Mouse (Mus musculus): ENCODE results near the gene Txndc11.
"Not testable (repeated sequence)": the region's sequence is repeated elsewhere in the genome, so short reads cannot be mapped to it uniquely, and the experiment has no call there.

Gene Txndc11
- long read RNA-seq, experiment 1, full-length matches to known transcripts: 23 of 45 reads
- long read RNA-seq, experiment 1, partial matches to known transcripts: 3 of 45 reads
- long read RNA-seq, experiment 1, other reads (novel, unspliced or antisense): 19 of 45 reads
- long read RNA-seq, experiment 2, transcript Txndc11-201 (12 exons, 3,095 nt): major isoform, 19 of 42 reads
- long read RNA-seq, experiment 2, partial matches to known transcripts: 6 of 42 reads
- long read RNA-seq, experiment 2, other reads (novel, unspliced or antisense): 15 of 42 reads

GRCm38 (mm10) chr16:11134348-11135344 is at the start of gene Txndc11:
Gene Txndc11 (minus strand): TSS chr16:11134650.
- intact Hi-C loops (cut with DNase I): loop anchor here (5.0 kb wide), 1 partner anchor 43 kb away; the partner anchor contains the start of gene Zc3h7a

- intact Hi-C loops (cut with DNase I): loop anchor here (5.0 to 10.0 kb wide), 3 partner anchors 45 to 237 kb away; partner anchors contain the start of gene Txndc11
These were observed 43.0 kb upstream of the Txndc11 start for GRCm38 (mm10) chr16:11177404-11177803.

DNA sequence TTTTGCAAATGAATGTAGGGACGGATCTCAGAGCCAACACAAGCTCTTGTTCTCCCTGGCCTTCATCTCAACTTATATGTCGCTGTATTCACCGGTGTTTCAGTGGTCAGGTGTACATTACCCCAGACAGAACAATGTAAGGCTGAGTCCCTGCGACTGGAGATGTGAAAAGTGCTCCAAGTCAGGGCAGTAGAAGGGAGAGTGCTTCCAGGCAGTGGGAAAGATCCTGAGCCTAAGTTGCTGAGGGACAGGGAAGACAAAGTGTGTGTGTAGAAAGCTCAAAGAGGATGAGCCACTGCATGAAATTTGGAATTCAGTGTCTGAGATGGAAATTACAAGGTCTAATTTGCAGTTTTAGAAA is 42.4 kb upstream of the Txndc11 start:
- intact Hi-C loops (cut with DNase I): loop anchor here (5.0 to 10.0 kb wide), 3 partner anchors 45 to 238 kb away; partner anchors contain the start of gene Txndc11

GRCm38 (mm10) chr16:11176208-11176883 is 41.9 kb upstream of the Txndc11 start, which contains the start of gene Zc3h7a:
Gene Zc3h7a (minus strand): TSS chr16:11176393.
- intact Hi-C loops (cut with DNase I): loop anchor here (5.0 to 10.0 kb wide), 3 partner anchors 44 to 238 kb away; partner anchors contain the start of gene Txndc11

DNA sequence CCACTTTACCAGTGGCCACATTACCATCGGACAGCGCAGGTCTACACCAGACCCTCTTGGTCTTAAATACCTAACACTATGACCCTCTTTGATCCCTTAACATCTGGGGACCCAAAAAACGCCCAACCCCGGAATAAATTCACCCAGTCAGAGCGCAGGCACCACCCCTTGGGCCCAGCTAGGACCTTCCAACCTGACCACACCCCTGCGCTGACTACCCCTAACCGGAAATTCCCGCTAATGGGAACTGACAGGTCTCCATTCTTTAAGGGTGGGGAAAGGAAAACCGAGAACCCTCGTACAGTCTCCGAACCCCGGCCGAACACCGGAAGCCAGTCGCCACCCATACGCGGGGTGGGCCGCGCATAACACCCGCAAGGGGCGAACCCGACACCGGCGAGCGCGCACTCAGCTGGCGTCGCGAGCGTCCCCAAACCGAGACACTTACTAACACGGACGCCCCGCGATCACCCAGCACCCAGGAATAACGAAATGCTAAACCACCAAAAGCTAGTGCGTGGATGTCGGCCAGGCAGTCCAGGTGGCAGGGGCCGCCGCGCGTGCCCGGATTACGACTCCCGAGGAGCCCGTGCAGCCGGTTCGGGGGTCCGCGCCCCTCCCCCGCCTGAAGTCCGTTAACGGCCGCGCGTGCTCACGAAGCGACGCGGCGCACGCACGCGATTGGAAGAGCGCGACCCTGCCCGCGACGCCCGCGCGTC is 41.2 kb upstream of the Txndc11 start:
- intact Hi-C loops (cut with DNase I): loop anchor here (5.0 to 10.0 kb wide), 3 partner anchors 43 to 239 kb away; partner anchors contain the start of gene Txndc11

DNA sequence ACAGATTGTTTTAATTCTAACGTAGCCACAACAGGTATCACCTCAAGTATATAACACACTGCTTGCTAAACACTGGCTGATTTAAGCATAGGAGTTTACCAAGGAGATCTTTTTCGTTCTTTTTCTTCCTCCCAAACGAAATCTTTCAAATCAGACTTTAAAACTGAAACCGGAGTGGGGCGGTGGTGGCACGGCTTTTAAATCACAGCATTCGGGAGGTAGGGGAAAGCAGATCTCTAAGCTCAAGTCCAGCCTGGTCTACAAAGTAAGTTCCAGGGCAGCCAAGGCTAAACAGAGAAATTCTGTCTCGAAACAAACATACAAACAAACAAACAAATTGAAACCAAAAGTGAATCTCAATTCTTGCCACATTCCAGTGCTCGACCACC is 40.6 kb upstream of the Txndc11 start:
- intact Hi-C loops (cut with DNase I): loop anchor here (5.0 to 10.0 kb wide), 3 partner anchors 43 to 240 kb away; partner anchors contain the start of gene Txndc11

DNA sequence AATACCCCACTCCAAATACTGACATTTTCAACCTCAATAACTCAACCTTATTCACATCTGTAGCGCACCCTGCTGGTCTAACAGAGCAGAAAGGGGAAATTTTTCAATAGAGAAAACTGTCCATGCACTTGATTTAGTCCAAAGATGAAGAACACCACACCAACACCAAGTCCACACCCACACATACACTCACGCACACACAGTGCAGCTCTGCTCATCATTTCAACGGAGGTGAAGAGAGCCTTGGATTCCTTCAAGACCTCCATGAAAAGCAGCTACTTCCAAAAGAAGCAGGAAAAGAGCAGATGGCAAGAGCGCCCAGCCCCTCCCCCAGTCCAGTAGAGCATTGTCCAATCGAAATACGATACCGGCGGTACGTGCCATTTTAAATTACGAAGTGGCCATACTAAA is 40.2 kb upstream of the Txndc11 start:
- intact Hi-C loops (cut with DNase I): loop anchor here (5.0 to 10.0 kb wide), 3 partner anchors 42 to 240 kb away; partner anchors contain the start of gene Txndc11

DNA sequence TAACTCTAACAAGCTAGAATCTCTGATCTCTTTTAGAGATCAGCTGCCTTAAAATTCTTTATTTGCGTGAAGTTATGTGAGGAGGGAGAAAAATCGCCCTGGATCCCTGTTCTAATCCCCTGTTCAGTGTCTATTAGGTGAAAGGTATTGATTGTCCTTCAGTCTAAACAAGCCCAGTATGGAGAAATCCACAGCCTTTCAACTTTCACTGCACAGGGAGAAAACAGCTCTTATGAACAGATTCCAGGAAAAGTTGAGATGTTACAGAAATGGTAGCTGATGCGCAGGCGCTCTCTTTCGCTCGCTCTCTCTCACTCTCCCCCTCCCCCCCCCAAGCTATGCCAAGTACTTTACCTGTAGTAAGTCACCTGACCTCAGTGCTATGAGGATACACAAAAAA is 37.2 kb upstream of the Txndc11 start:
- intact Hi-C loops (cut with DNase I): loop anchor here (10.0 kb wide), 1 partner anchor 243 kb away; no protein-coding TSS in a partner anchor

DNA sequence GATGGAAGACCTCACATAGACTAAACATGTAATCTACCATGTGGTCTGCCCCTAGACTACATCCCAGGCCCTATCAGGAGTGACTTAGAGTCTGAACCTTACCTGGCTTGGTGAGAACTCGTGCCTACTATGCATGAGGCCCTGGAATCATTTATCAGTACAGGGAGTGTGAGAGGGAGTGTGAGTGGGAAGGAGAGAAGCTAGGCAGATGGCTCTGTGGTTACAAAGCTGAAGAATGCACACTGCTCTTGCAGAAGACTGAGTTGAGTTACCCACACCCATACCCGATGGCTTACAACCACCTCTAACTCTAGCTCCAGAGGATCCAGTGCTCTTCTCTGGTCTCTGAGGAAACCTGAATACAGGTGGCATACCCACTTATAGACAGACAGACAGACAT is 32.0 kb upstream of the Txndc11 start:
- intact Hi-C loops (cut with DNase I): no loop called here

GRCm38 (mm10) chr16:11164695-11165255 is 30.3 kb upstream of the Txndc11 start:
- intact Hi-C loops (cut with DNase I): no loop called here

DNA sequence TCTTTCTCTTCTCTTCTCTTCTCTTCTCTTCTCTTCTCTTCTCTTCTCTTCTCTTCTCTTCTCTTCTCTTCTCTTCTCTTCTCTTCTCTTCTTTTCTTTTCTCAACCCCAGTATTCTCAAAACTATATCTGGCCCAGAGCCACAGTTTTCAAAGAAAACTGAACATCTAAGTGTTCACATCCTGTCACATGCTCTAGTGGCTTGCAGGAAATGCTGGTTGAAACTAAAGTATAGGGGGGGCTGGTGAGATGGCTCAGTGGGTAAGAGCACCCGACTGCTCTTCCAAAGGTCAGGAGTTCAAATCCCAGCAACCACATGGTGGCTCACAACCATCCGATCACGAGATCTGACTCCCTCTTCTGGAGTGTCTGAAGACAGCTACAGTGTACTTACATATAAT is 23.3 kb upstream of the Txndc11 start:
- intact Hi-C loops (cut with DNase I): not testable (repeated sequence)

DNA sequence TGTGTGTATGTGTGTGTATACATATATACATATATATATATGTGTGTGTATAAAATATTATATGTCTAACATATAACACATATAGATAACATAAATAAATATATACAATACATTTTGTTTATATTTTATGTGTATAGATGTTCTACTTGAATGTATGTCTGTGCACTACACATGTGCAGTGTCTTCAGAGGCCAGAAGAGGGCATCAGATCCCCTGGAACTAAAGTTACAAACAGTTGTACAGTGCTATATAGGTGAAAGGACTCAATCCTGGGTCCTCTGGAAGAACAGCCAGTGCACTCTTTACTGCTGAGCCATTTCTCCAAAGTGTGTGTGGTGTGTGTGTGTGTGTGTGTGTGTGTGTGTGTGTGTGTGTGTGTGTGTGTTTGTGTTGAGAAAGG is 20.1 kb upstream of the Txndc11 start:
- intact Hi-C loops (cut with DNase I): no loop called here

GRCm38 (mm10) chr16:11143706-11144483 is 9.4 kb upstream of the Txndc11 start:
- intact Hi-C loops (cut with DNase I): not testable (repeated sequence)

- intact Hi-C loops (cut with DNase I): loop anchor here (5.0 kb wide), 1 partner anchor 44 kb away; the partner anchor contains the start of gene Zc3h7a
These were observed 738 bp downstream of the Txndc11 start for GRCm38 (mm10) chr16:11133476-11134347.

DNA sequence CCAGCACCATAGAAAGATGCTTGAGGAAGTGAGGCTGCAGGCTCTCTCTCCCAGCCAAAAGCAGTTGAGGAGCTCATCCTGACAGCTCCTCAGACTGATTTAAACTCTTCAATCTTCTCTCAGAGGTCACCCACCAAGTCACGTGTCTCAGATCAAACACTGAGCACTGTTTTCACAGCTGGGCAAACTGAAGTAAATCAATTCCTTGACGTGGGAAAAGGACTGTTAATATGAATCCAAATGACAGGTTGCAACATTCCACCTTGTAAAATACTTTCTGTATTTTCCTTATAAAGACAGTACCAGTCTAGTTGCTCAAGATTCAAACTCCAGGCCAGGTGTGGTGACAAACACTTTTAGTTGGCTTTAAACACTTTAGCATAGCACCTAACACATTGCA is 1.6 kb downstream of the Txndc11 start:
- intact Hi-C loops (cut with DNase I): loop anchor here (5.0 kb wide), 1 partner anchor 44 kb away; the partner anchor contains the start of gene Zc3h7a

DNA sequence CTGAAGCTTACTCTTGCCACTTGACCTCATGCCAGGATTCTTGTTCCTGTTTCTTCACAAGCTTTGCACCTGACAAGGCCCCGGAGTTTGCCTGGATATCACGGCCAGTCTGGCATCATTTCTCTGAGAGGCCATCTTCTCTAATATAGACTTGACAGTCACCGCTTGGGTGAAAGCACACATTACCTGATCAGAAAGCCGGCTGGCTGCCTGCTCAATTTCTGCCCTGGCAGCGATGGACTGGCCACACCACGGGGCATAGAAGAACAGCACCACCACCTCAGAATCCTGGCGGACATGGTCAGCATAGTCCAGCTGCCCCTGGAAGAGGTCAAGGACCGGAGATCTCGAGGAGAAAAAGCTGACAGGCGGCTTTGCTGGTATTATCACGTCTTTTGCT is 6.1 kb downstream of the Txndc11 start:
- intact Hi-C loops (cut with DNase I): no loop called here

DNA sequence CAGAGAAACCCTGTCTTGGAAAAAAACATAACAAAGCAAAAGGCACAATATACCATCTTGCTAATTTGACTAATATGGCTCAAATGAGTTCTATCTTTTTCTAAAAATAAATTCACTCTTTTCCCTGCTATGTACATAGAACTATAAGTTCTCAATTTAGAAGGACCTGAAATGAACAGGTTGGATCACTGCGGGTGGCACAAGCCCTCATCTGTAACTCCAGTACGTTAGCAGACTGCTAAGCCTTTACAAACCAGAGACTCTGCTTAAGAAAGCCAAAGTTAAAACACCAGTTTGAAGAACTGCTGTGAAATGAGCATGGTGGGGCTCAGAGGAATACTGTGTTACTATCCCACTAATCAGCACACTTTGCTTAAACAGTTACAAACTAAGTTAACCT is 9.1 kb downstream of the Txndc11 start:
- intact Hi-C loops (cut with DNase I): no loop called here

GRCm38 (mm10) chr16:11124110-11124509 is 10.3 kb downstream of the Txndc11 start:
- intact Hi-C loops (cut with DNase I): no loop called here

All from adrenal gland (tissue).